Mouse (Mus musculus) lung, adult 18-20 months (tissue): ENCODE measurements around the gene Tcf20.
A peak's percentile ranks its signal among the peaks of the same experiment; 100 is the strongest.
"Not testable (repeated sequence)": the region's sequence is repeated elsewhere in the genome, so short reads cannot be mapped to it uniquely, and the experiment has no call there.

Experiments used
- DNase-seq, 2 experiments: peaks; one replicate each; pipeline ENCODE4 v3.0.0; 2022; ENCODE audit warnings: mixed read lengths in 2 of 2

The Tcf20 gene

GRCm38 (mm10) chr15:82804708-82805639 is 182.7 kb downstream of the Tcf20 start:
- DNase-seq, result peak; percentile 72 to 74

- no peak for DNase-seq
These were observed 191.7 kb downstream of the Tcf20 start for GRCm38 (mm10) chr15:82795936-82796440.

GRCm38 (mm10) chr15:82794277-82794676 is 193.4 kb downstream of the Tcf20 start, which contains the start of gene Cyp2d26:
Cyp2d26 (minus strand) TSS chr15:82794294.
- DNase-seq, result no peak

GRCm38 (mm10) chr15:82793868-82794267 is 193.8 kb downstream of the Tcf20 start:
- no peak for DNase-seq

- DNase-seq, result no peak
These were observed 194.2 kb downstream of the Tcf20 start for GRCm38 (mm10) chr15:82793454-82793853.

- DNase-seq, result no peak
These were observed 195.1 kb downstream of the Tcf20 start for GRCm38 (mm10) chr15:82792566-82792965.

- no peak for DNase-seq
These were observed 203.1 kb downstream of the Tcf20 start for GRCm38 (mm10) chr15:82784581-82784980.

- DNase-seq, result no peak
These were observed 203.9 kb downstream of the Tcf20 start for GRCm38 (mm10) chr15:82783800-82784199.

GRCm38 (mm10) chr15:82777856-82778255 is 209.8 kb downstream of the Tcf20 start:
- DNase-seq, result not testable (repeated sequence)

- no peak for DNase-seq
These were observed 221.7 kb downstream of the Tcf20 start for GRCm38 (mm10) chr15:82765943-82766342.

GRCm38 (mm10) chr15:82764881-82765280 is 222.8 kb downstream of the Tcf20 start:
- DNase-seq, result no peak

- DNase-seq, result no peak
These were observed 223.8 kb downstream of the Tcf20 start, which contains the start of gene Cyp2d40 for GRCm38 (mm10) chr15:82763631-82764420. Cyp2d40 (minus strand) TSS chr15:82764183.
